Mouse (Mus musculus) megakaryocyte progenitor cell, adult 5-6 weeks (primary cell): ENCODE measurements around the gene Cadps. TPM values are rescaled to one million over a fixed set of nuclear protein-coding genes. Genes with fewer than 3 reads are reported as not detected.

ENCODE experiments used
- ATAC-seq: replicated peaks from 2 replicates; pipeline ENCODE4 v1.8.0; 2016; ENCODE audit warnings: mild to moderate bottlenecking, moderate TSS enrichment, inconsistent platforms; ENCODE audit not compliant: poor library complexity
- total RNA-seq, 2 experiments: library from RNA; stranded (forward) in 1 of 2; stranded (reverse) in 1 of 2; fragments of 157-497, 149-512 nt in 1 of 2; fragments of 200-1000 nt in 1 of 2; gene quantifications; 2 replicates each; pipeline versions ENCODE4 v1.2.3 to v1.2.4; 2015 to 2017

The Cadps gene
- total RNA-seq, 2 experiments from 2014 or later: not detected

GRCm38 (mm10) chr14:12400116-12400515 lies 422.8 kb downstream of the Cadps start:
- ATAC-seq: no peak

DNA sequence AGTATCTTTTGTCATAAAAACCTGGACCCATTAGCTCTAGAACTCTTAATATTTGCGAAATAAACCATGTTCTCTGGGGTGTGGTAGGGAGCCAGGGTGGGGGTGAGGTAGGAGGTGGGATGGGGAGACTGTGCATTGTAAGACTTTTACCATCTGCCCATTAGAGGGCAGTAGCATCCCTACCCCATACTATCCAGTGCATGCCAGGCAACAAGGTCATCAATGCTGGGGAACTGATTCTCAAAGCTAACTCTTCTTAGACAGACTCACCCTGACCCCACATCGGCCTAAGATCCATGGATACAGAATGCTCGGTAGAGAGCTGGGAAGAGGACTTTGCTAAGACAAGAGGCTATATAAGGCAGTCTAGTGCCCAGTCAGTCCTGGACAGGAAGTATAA lies 425.3 kb downstream of the Cadps start:
- ATAC-seq: 0 out of 2 replicates have a peak, but pooled peaks have one; percentile 44

- ATAC-seq: no peak
Measured at GRCm38 (mm10) chr14:12394318-12394717, 428.6 kb downstream of the Cadps start.

DNA sequence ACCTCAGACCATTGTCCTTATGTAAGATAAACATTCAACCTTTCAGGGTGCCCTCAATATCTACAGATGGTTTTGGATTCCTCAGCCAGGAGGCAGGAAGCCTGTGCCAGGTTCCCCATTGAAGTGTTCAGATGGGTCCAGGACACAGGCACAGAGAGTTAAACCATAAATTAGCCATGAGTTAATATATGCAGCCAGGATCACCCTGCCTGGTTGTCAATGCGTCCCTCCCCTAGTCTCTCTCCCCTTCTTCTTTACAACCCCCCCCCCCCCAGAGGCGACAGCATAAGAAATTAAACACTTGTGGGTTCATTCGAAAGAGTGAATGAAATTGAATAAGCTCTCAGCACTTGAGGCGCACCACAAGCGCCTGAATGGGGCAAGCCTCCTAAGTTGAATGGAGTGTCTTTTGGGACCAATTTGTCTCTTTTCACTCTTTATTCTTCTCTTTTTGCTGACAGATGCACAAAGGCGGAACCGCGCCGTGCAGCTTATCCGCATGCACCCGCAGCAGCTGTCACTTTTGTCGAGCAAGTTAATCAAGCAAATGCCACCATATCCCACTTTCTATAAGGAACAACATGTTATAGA lies 429.5 kb downstream of the Cadps start:
- ATAC-seq: no peak

- ATAC-seq: no peak
Measured at GRCm38 (mm10) chr14:12391167-12391566, 431.7 kb downstream of the Cadps start.

DNA sequence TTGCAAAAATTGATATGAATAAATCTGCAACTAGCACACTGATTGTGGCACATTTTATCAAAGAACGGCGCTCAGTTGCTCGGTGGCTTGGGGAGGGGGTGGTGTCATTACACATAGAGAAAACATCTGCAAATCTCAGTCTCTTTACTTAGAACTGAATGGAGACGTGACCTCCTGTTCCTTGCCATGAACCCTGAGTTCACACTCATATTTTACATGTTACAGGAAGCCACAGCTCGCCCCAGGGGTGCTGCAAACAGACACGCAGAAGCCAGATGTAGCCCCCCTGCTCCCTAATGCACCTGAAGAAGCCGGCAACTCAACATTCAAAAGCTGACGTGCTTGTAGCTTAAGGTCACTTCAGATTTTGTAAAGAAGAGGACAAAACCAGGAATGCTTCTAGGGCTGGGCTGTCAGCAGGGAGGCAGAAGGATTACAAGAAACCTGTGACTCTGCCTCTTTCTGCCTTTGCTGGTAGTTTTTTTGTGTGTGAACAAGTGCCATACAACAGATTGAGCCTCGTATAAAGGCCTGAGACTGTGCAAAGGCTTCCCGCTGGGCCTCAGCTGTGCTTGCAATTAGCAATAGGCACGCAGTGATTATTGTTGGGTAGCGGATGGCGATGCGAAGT lies 434.0 kb downstream of the Cadps start:
- no peak for ATAC-seq

GRCm38 (mm10) chr14:12388192-12388795 lies 434.6 kb downstream of the Cadps start:
- ATAC-seq: no peak

DNA sequence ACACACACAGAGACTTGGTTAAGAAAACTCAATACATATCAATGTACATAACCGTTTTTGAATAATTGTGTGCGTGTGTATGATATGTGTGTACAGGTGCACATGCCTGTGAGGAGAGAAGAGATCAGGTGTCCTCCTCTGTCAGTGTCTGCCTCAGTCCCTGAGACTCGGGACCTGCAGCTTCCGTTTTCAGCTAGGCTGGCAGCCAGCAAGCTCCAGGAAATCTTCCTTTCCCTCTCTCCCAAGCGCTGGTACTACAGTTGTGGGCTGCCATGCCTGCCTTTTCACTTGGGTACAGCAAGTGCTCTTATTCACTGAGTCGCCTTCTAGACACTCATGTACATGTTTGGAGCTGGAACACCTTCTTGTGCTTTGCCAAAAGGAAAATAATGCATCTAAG lies 435.7 kb downstream of the Cadps start:
- ATAC-seq: no peak

- no peak for ATAC-seq
Measured at GRCm38 (mm10) chr14:12377883-12378282, 445.0 kb downstream of the Cadps start.

DNA sequence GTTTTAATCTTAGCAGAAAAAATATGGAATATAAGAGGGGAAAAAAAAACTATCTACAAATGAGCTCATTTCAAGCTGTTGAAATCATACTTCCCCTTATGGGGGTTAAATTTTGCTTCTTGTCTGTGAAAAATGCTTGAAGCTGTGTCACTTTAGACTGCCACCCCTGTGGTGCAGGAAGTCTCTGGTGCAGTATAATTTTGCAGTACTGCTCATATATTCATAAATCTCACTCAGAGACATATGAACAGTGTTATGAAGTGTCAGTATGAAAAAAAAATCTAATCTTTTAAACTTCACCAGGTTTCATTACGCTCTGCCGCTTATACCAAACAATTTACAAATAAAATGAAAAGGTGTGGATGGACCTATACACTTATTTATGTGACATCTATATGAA lies 445.6 kb downstream of the Cadps start:
- ATAC-seq: no peak

DNA sequence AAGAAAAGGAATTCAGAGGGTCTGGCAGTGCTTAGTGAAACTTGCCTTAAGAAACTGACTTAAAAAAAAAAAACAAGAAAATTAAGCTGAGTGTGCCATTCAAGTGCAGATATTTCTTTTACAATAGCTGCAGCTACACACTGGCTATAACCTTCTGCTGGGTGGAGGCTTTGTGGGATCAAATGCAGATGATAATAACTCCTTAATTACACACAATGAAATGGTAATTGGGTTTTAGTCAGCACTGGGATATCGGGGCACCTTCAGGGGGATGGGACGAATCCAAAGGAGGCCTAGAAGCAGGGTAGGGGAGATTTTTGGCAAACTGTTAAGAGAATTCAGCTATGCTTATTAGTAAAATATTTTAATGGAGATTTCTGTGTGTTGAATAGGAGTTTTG lies 447.4 kb downstream of the Cadps start:
- ATAC-seq: no peak

- no peak for ATAC-seq
Measured at GRCm38 (mm10) chr14:12350271-12350916, 472.5 kb downstream of the Cadps start.

- no peak for ATAC-seq
Measured at GRCm38 (mm10) chr14:12349334-12350090, 473.4 kb downstream of the Cadps start.

GRCm38 (mm10) chr14:12348089-12348488 lies 474.8 kb downstream of the Cadps start, which contains the start of gene Fezf2:
Fezf2 (minus strand) TSS chr14:12348189.
- ATAC-seq: no peak

GRCm38 (mm10) chr14:12346865-12347600 lies 475.8 kb downstream of the Cadps start:
- no peak for ATAC-seq

GRCm38 (mm10) chr14:12346011-12346864 lies 476.6 kb downstream of the Cadps start:
- ATAC-seq: no peak

DNA sequence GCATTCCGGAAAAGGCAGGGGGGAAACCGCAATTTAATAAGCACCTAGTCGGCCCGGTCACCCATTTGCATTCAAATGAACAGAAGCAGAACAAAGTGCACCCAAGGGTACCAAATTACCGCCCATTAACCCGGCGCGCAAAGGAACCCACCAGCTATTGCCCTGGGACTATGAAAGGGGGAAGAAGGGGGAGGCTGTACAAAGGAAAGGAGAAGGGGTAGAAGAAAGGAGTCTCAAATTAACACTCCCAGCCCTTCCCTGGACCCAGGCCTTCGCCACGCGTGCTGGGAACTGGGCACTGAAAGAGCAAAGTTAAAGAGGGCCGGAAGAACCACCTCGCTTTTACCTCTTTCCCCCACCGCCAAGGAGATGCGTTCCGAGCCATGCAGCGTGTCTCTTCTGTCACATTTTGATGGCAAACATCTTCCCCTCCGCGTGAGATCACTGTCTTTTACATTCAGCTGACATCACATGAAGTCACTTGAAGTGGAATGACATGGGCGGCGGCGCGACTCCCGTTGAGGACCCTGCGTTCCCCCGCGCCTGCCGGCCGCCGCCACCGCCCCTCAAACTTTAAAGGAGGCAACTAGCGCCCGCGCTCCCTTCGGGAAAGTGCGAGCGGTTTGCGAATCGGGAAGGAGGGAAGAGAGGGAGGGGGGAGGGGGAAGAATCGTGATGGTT lies 477.5 kb downstream of the Cadps start:
- ATAC-seq: no peak

- ATAC-seq: no peak
Measured at GRCm38 (mm10) chr14:12344746-12345240, 478.1 kb downstream of the Cadps start.
